Mouse (Mus musculus): ENCODE results near the gene Prr14.

Gene Prr14

DNA sequence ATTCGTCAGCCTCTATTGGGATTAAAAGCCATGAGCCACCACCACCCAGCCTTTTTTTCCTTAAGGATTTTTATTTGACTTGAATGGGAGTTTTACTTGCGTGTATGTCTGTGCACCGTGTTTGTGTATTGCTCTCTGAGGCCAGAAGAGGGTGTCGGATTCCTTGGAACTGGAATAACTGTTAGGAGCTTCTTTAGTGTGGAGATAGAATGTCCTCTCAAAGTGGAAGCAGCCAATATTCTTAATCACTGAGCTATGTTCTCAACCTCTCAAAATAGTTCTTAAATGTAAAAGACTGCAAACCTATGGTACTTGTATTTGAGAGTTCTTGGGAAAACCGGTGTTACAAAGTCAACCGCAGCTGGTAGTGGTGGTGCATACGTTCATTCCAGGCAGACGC lies 51.8 kb downstream of the Prr14 start:
- DNase-seq (ENCODE audit: extremely low spot score, low read depth, low spot score), result no peak

DNA sequence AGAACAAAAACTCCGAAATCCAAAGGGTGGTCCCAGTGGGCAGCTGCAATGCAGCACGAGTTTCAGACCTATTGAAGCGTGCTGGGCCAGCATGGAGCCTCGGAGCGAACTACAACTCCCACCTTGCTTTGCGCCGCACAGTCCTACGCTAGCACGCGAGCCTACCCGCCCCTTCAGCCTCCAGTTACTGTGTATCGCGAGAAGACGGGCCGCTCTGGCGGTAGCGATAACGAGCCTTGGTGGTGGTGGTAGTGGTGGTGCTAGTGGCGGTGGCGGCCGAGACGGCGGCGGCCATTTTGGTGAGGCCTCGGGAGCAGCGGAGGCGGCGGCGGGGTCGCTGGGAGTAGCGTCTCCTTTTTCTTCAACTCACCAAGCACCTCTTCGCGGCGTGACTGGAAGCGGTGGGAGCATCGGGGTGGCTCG lies 52.4 kb downstream of the Prr14 start, which contains the start of gene Srcap:
TSS of gene Srcap (plus strand) at position 176 of the 423 bp plus-strand sequence.
- DNase-seq (ENCODE audit: extremely low spot score, low read depth, low spot score), result no peak

DNA sequence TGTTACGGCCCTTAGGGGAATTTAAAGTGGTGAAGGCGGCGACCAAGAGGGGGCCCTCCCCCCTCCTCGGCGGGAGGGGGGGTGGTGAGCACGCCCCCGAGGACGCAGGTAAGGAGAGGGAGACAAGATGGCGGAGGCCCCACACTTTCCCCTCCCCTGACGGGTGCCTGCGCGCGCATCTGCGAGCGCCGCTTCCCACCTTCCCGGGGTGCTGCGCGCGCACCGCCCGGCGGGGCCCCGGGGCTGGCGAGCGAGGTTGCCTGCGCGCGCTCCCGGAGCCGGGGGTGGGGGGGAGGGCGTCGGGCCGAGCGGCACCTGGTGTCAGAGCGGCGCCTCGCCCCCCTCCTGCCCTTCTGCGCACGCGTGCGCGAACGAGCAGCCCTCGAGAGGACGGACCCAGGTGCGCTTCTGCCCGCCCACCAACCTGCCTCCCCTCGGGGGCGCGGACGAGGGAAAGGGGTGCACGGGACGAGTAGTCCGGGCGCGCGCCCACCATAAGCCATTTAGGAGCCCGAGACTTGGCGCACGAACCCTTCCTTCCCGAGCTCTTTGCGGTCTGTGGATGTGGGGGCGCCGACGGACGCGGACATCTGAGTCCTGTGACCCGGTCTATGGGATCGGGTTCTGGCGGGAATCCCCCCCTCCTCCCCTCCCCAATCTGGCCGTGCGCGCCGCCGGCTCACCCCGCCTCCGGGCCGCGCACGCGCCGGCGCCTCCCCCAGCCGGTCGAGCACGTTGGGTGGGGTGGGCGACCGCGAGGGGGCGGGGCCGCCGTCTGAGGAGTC lies 53.0 kb downstream of the Prr14 start:
- no peak for DNase-seq (ENCODE audit: extremely low spot score, low read depth, low spot score)

DNA sequence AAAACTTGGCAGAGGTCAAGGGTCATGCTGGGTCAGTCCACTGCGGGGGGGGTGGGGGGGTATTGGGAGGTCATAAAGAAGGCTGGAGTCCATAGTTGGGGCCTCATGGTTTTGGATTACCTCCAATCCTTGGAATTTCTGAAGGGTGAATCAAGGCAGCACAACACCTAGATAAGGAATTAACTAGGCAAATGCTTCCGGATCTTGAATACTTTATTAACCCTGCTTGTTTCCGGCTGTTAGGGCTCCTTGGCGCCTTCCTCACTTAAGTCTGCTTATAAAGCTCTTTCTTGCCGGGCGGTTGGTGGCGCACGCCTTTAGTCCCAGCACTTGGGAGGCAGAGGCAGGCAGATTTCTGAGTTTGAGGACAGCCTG lies 53.6 kb downstream of the Prr14 start:
- DNase-seq (ENCODE audit: extremely low spot score, low read depth, low spot score), result no peak

DNA sequence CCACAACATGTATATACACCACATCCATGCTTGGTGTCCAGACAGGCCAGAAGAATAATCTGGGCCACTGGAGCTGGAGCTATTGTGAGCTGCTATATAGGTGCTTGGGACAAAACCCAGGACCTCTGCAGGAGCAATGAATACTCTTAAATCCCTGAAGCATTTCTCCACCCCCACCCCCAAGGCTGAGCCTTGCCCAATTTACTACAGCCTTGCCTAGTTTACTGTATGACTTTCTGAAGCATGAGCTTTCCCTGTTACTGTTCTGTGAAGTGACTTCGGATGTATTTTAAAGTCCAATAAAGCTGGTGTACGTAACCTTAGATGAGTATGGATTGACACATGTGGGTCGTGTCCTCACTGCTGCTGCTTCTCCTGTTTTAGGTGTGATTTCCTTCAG lies 54.4 kb downstream of the Prr14 start:
- DNase-seq (ENCODE audit: extremely low spot score, low read depth, low spot score), result no peak

DNA sequence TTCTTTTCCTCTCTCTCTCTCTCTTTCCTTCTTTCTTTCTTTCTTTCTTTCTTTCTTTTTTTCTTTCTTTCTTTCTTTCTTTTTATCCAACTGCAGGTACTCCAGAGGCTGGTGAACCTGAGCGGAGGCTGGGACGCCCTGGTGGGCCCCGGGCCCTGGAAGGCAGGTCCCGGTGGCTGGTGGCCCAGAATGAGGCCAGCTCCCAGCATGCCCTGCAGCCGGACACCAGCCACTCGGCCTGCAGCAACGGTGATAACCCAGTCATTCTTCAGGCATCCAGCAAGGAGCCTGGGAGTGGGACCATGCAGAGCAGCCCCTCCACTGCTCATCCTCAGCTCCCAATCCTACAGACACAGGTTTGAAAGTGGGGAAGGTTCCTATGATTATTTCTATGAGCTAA lies 56.4 kb downstream of the Prr14 start:
- DNase-seq (ENCODE audit: extremely low spot score, low read depth, low spot score), result no peak

DNA sequence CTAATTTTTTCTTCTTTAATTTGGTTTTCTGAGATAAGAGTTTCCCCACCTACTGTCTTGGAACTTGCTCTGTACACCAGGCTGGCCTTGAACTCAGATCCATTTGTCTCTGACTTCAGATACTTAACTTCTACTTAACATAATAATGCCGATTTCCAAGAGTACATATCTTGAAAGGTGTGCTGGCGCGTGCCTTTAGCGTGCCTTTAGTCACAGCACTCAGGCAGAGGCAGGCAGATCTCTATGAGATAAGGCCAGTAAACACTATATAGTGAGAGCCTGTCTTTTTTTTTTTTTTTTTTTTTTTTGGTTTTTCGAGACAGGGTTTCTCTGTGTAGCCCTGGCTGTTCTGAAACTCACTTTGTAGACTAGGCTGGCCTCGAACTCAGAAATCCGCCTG lies 56.9 kb downstream of the Prr14 start:
- DNase-seq (ENCODE audit: extremely low spot score, low read depth, low spot score), result no peak

DNA sequence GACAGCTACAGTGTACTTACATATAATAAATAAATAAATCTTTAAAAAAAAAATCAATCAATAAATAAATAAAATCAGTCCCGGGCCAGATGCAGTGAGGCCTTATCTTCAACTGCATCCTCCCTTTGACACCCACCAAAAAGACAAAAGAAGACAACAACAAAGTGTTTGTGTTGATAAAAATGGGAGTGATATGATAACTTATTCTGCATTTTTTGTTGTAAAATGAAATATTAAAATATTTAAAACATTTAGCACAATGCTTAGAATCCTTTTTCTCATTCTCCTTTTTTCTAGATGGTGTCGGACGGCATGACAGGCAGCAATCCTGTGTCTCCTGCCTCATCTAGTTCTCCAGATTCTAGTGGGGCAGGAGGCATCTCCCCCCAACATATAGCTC lies 59.9 kb downstream of the Prr14 start, which contains the start of gene Gm42715:
TSS of gene Gm42715 (plus strand) at position 301 of the 400 bp plus-strand sequence.
- DNase-seq (ENCODE audit: extremely low spot score, low read depth, low spot score), result no peak
